Mouse (Mus musculus): ENCODE measurements around the gene Gm49368. TPM values are rescaled to one million over a fixed set of nuclear protein-coding genes. Genes with fewer than 3 reads are reported as not detected.

Gm49368 gene
- total RNA-seq, 2 experiments from 2014 or later, result 2.3 to 11.2 TPM

DNA sequence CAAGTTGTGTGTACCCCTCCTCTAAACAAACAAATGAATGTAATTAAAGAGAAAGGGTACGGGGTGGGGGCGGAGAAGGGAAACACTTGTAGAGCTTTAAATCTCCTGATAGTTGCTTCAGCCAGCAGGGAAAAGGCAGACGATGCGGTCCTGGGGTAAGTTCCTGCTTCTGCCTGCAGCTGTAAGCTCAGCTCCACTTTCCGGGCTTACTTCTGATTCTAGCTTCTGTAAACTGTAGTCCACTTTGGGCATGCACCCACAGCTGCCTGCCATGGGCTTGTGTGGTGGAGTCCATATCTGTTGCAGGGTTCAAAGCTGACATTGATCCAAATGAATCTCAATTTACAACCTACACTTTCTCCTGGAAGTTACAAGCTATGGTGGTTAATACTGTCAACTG lies 9.4 kb upstream of the Gm49368 start:
- no peak for ATAC-seq (ENCODE audit: poor library complexity, severe bottlenecking)

DNA sequence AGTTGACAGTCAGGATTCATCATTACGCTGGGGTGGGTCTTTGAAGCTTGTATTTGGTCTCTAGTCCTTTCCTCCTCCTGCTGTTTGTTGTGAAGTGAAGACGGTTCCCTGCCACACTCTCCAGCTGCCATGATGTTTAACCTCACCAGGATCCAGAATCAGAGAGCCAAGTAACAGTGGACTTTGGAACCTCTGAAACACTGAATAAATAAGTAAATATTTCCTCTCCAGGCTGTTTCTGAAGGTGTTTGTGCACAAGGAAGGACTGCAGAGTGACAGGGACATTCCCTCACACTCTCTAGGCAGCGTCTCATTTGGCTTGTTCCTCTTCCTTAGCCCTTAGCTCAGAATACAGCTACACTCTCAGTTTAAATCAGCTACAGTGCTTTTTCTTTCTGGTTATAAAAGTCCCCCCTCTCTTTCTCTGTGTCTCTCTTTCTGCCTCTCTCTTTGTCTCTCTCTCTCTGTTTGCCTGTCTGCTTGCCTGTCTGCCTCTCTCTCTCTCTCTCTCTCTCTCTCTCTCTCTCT lies 5.5 kb upstream of the Gm49368 start:
- ATAC-seq (ENCODE audit: poor library complexity, severe bottlenecking), result peak; percentile 33; the same call in 1 of the 2 replicates

DNA sequence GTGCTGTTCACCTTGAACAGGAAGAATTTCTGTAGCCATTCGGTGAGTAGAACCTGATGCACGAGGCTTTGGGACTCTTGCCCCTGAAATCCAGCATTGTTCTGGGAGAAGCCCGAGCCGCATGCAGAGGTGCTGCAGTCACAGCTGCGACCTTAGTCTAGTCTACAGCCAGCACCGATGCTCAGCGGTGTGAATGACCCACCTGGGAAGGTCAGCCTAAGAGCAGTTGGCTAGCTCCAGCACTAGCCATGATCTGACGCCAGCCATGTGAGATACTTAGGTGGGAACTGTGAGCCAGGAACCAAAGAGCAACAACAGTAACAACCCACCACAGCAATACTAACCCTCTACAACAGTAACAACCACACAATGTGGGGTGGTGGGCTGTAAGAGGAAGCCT lies 4.6 kb upstream of the Gm49368 start:
- ATAC-seq (ENCODE audit: poor library complexity, severe bottlenecking), result no peak

DNA sequence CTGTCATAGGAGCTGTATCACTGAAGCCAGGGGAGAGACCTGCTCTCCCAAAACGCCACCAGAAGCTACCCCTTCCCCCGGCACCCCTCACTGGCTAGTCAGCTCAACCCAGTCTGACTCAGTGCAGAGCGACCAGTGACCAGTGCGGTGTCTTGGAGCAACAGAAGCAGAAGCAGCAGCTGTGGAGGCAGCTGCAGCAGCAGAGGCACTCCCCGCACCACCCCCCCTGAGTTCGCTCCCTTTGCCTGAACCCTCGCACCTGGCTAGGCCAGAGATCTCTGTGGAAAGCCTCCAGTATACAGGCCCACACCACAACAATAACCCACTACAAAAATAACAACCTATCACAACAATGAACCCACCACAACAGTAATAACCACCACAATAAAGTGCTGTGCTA lies 3.9 kb upstream of the Gm49368 start:
- ATAC-seq (ENCODE audit: poor library complexity, severe bottlenecking), result peak; percentile 48

DNA sequence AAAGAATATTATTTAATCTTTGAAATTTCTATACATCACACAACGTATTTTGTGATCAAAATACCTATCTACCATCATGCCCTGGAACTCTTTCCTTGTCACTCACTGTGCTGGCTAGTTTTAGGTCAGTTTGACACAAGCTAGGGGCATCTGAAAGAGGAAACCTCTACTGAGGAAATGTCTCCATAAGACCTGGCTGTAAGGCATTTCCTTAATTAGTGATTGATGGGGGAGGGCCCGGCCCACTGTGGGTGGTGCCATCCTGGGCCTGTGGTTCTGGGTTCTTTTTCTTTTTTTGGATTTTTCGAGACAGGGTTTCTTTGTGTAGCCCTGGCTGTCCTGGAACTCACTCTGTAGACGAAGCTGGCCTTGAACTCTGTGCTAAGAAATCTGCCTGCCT lies 3.4 kb upstream of the Gm49368 start:
- peak; percentile 34 for ATAC-seq (ENCODE audit: poor library complexity, severe bottlenecking)

DNA sequence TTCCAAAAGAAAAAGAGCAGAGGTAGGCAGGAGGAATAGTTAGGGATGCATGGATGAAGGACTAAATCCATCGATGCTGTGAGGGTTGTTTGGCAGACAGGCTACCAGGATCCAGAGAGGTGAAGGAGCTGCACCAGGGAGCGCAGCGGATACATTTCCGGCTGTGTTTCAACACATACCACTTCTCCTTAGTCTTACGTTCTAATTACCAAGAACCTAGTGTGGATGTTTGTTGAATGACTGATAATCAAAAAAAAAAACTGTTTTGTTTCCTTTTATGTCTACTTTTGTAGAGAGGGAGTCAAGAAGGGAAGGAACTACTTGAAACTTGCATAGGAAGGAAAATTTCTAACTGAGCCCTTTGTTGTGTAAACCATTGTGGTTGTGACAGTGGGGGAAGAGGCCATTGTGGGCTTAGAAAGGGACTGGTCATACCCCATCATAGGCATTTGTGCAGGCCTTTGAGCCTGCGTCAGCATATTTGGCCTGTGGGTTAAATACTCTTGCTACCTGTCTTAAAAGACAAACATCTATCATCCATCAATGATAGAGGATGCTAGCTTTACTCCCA lies 813 bp downstream of the Gm49368 start:
- ATAC-seq (ENCODE audit: poor library complexity, severe bottlenecking), result peak; percentile 62

DNA sequence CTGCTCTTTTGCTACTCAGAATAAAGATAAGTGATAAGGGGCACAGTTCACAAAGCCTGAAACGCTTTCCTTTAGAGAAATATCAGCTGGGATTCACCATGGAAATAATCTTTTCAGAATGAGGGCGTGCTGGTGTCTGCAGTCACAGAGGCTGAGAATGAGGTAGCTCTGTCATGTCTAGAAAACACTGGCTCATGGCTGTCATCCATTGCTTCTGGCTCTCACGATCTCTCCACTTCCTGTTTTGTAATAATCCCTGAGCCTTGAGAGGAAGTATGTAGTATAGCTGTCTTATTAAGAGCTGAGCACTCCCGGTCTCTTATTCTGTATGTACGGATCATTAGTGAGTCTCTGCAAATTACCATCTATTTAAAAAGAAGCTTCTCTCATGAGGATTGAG lies 3.1 kb downstream of the Gm49368 start:
- peak; percentile 67 for ATAC-seq (ENCODE audit: poor library complexity, severe bottlenecking)

DNA sequence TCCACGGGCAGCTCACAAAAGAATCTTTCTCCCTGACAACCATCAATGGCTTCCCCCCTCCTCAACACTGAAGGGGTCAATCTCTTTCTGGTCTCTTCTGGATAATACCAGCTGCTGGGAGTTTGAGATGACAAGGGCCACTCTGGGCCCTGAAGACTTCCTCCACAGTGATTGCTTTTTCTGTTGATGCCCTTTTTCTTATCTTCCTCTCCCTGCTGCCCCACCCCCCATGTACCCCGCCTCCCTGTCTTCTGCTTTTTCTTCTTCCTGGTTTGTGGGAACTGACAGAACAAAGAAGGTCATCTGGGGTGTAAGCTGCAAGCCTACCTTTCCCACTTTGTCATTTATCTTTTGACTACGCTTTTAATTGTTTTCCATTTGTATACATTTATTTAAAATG lies 5.4 kb downstream of the Gm49368 start:
- peak; percentile 55 for ATAC-seq (ENCODE audit: poor library complexity, severe bottlenecking)

DNA sequence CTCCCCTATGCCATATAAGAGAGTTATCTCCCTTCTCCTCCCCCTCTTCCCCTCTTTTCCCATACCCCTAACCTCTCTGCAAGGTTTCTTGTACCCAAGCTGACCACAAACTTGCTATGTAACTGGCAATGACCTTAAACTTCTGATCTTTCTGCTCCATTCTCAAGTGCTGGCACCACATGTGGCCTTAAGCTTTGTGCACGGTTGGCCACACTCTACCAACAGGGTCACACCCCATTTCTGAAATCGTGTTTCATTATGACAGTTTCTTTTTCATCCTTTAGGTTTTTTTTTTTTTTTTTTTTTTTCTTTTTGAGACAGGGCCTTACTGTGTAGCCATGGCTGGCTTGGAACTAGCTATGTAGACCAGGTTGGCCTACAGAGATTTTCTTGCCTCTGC lies 7.4 kb downstream of the Gm49368 start:
- no peak for ATAC-seq (ENCODE audit: poor library complexity, severe bottlenecking)

DNA sequence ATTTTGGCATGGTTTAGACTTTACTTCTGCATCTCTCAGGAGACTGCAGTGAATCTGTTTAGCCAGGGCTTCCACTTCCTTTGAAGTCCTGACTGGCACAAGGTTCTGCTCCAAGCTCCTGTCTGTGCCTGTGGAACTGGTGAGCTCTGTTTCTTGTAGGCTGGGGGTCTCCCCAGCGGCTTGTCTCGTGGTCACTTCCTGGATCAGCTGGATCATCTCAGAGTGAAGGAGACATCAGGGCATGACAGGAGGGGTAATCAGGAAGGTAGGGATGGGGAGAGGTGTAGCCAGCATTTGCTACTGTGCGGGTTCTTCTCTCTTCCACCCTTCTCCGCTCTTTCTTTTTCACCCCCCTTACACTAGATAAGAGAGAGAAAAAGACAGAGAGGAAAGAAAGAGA lies 9.3 kb downstream of the Gm49368 start:
- no peak for ATAC-seq (ENCODE audit: poor library complexity, severe bottlenecking)

DNA sequence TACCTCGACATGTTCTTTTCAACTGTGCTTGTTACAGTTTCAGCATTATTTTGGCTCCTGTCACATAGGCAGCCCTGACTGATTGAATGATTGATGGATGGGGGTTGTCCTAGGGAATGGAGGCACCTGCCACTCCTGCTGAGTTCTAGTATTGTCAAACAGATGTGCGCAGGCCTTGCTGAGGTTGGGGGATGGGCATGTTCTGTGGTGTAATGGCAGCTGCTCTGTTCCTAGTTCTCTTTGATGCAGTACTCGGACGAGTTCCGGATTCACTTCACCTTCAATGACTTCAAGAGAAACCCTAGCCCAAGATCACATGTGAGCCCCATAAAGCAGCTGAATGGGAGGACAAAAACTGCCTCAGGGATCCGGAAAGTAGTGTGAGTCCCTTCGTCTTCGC lies 17.5 kb downstream of the Gm49368 start:
- no peak for ATAC-seq (ENCODE audit: poor library complexity, severe bottlenecking)

DNA sequence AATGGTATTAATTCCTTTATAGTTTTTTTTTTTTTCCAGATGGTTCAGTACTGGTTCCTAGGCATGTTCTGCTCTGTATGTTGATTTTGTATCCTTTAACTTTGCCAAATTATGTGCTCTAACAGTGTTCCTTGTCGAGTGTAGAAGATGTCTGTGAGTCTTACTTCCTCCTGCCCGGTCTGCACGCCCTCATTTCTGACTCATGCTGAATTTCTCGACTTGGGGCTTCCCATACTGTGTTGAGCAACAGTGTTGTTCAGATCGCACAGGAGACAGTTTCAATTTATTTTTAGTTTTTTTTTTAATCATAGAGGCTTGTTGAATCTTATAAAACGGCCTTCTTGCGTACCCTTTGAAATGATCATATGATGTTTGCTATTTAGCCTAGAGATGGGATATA lies 26.7 kb downstream of the Gm49368 start:
- peak; percentile 98 for ATAC-seq (ENCODE audit: poor library complexity, severe bottlenecking)

DNA sequence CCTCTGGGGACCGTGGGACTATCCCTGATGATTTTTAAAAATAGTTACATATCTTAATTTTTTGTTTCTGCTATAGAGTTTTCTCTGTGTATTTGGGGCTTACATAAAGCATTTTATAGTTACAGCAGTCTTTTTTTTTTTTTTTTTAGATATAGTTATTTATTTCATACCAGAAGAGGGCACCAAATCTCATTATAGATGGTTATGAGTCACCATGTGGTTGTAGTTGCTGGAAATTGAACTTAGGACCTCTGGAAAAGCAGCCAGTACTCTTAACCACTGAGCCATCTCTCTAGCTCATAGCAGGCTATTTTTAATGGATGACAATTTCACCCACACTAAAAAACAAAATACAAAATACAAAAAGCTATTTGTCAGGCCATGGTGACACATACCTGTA lies 35.7 kb downstream of the Gm49368 start:
- no peak for ATAC-seq (ENCODE audit: poor library complexity, severe bottlenecking)

DNA sequence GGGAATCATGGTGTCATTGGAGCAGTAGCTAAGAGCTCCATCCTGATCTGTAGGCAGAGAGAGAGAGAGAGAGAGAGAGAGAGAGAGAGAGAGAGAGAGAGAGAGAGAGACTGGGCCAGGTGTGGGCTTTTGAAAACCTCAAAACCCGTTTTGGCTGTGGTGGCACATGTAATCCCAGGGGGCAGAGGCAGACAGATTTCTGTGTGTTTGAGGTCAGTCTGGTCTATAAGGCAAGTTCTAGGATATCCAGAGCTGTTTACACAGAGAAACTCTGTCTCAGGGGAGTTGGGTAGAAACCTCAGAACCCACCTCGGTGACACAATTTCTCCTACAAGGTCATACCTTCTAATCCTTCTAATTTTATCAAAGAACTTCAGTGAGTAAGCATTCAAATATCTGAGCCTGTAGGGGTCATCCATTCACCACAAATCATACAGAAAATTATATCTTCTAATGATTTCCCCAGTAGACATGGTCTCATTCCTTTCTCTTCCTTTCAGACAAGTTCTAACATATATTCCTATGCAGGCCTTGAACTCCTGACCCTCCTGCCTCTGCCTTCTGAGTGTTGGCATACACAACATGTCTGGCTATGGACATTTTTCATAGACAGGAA lies 38.4 kb downstream of the Gm49368 start:
- ATAC-seq (ENCODE audit: poor library complexity, severe bottlenecking), result no peak

DNA sequence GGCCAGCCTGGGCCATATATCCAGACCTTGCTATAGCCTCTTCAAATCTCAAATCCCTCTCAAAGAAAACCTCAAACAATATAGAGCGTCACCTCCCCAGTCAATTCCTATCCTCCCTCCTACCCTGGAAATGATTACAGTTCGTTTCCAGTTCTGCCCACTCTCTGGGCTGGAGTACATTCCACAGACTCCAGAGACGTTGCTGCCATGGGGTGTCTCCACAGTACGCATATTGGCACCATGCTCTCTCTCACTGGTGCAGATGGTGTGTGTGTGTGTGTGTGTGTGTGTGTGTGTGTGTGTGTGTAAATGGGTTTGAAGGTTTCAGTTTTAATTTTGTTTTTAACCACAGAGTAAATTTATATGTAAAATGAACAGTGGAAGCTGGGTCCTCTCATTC lies 42.8 kb downstream of the Gm49368 start:
- no peak for ATAC-seq (ENCODE audit: poor library complexity, severe bottlenecking)

DNA sequence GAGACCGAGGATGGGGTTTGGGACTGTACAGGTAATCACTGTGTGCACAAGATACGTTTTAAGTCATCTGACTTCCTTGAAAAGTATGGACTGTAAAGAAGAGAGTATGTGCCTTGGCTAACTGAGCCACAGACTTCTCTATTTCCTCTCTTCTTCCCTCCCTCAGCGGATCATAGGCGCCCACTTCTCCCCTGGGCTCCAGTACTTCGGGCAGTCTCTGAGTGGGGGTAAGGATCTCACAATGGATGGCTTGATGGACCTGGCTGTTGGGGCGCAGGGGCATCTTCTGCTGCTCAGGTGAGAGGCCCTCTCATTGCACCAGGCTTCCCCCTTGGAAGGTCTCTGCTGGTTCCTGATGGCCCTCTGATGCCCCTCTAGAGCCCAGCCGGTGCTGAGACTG lies 45.0 kb downstream of the Gm49368 start:
- no peak for ATAC-seq (ENCODE audit: poor library complexity, severe bottlenecking)

DNA sequence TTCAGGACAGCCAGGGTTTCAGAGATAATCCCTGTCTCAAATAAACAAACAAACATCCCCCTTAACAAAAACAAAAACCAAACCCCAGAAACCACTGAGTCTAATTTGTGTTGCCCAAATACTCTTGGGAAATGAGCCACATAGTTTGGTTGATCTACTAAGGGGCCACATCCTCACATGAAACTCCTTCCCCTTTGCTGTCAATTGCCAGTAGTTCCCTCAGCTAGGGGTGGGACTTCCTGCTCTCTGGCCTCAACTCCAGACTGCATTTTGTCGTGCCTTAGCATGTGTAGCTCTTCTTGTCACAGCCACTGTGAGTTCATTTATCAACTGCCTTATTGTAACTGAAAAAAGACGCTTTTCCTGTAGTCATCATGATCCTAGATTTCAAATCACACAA lies 47.8 kb downstream of the Gm49368 start:
- ATAC-seq (ENCODE audit: poor library complexity, severe bottlenecking), result peak; percentile 56; the same call in 1 of the 2 replicates

DNA sequence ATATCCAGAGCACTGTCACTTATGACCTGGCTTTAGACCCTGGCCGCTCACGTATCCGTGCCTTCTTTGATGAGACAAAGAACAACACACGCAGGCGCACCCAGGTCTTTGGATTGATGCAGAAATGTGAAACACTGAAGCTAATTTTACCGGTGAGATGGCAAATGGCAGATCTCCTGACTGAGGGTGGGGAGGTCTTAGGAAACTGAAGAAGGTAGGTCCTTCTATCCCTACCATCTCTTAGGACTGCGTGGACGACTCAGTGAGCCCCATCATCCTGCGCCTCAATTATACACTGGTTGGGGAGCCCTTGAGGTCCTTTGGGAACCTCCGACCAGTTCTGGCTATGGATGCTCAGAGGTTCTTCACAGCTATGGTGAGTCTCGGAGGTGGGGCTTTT lies 49.6 kb downstream of the Gm49368 start:
- no peak for ATAC-seq (ENCODE audit: poor library complexity, severe bottlenecking)

DNA sequence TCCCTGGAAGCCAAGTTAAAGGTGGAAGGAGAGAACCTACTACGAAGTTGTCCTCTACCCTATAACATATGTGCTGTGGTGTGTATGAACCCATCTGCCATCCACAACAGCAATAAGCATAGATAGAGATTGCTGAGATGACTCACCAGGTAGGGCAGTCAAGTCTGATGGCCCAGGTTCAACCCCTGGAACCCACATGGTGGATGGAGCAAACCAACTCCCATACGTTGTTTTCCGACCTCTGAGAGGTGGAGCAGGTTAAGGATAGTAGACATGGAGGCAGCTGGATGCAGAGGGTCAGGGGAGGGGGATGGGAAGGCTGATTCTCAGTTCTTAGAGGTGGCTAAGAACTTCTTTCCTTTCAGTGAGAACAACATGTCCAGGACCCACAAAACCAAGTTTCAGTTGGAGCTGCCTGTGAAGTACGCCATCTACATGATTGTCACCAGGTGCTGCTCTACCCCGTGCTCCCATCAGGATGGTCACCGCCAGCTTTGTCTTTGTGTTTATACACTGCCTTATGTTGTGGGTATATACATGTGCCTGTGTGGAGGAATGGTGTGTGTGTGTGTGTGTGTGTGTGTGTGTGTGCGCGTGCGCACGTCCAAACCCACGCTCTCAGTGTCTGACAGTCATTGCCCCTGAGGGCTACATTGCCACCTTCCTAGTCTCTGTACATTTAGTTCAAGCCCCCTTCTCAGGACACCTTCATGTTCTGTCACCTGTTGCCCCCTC lies 52.1 kb downstream of the Gm49368 start:
- ATAC-seq (ENCODE audit: poor library complexity, severe bottlenecking), result no peak

DNA sequence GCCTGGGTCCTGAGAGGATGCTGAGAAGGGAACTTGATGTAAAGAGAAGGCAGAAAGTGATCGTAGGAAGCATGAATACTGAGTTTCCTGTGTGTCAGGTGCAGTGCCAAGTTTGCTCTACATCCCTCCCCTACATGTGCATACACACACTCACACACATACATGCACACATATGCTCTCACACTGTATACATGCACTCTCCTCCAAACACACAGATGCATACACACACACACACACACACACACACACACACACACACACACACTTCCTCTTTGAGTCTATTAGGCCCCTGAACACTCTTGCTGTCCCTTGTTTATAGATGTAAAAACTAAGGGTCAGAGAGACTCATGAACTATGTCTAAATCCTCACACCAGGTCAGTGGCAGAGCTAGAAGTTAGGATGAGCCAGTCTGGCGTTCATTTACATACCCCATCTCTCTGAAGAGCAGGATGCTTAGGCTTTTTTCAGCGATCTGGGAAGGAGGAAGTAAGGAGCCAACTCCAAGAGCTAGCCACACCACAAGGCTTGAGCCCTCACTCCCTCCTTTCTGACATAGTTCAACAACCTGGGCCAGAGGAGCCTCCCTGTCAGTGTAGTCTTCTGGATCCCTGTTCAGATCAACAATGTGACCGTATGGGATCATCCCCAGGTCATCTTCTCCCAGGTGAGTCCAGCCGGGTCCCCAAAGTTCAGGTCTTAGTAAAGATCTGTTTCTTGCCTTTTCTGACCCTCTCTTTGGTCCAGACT lies 52.9 kb downstream of the Gm49368 start:
- ATAC-seq (ENCODE audit: poor library complexity, severe bottlenecking), result no peak

DNA sequence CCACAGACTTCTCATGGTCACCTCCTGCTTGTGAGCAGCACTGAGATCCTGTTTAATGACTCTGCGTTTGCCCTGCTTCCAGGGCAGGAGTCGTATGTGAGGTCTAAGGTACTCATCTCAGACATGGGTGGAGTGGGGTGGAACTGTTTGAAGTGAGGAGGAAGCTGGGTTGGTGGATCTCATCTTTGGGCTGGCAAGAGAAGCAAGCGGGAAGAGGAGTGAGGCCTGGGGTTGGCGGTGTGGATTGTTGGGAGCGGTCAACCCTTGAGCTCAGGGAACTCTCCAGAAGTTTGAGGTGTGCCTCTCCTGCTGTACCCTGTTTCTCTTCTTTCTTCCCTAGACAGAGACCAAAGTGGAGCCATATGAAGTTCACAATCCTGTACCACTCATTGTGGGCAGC lies 53.9 kb downstream of the Gm49368 start:
- ATAC-seq (ENCODE audit: poor library complexity, severe bottlenecking), result no peak

Data from megakaryocyte, adult 5-6 weeks (primary cell).